Mouse (Mus musculus): ENCODE results near the gene Ddo. TPM values are rescaled to one million over a fixed set of nuclear protein-coding genes. Genes with fewer than 3 reads are reported as not detected.
A peak's percentile ranks its signal among the peaks of the same experiment; 100 is the strongest.

Ddo gene
- polyA plus RNA-seq, 1 experiment from 2014 or later = 10.7 TPM

DNA sequence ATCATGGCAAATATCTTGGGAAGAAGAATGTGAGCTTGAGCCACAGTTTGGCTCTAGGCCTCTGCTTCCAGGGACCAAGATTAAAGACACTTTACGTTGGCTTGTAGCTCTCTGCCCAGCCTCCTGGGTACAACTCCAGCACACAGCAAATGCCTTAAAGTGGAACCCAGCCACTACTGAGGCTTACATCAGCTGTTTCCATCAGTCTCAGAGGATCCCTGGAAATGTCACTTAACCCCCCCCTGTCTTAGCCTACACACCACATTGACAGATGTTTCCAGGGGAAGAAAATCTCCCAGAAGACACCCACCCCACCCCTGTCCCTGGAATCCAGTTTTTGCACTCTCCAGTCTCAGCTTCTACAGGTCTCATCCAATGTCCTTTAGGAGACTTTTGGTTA is 37.1 kb downstream of the Ddo start:
- Histone ChIP-seq H3K9me3 (no peaks in the 10 kb centered on the region), H3K4me2 (no peak overlapping the region), H3K9ac (no peak overlapping the region), H3K27ac (replicated peaks) (no peak overlapping the region), H3K4me3 (no peak overlapping the region), H3K36me3 (no peaks in the 10 kb centered on the region), H3K27me3 (replicated peaks) (no peaks in the 10 kb centered on the region), H3K4me1 (no peaks in the 10 kb centered on the region)
- ATAC-seq (ENCODE audit: extremely low read depth, insufficient number of reproducible peaks, low FRiP score, low TSS enrichment) = no peak
- 78% methylated on average over 1 of the region's 1 CpGs for WGBS

DNA sequence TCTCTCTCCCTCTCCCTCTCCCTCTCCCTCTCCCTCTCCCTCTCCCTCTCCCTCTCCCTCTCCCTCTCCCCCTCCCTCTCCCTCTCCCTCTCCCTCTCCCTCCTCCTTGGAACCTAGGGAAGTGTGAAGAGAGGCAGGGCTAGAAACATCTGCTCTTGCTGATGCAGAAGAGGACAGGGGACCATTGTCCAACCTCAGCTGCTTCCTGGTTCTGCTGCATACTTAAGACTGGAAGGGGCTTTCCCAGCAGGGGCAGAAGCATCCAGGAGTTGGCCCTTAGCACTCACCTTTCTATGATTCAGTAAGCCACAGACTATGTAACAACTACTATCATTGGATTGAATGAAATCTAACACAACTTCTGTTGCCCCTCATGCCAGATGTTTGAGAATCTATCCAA is 38.8 kb downstream of the Ddo start:
- Histone ChIP-seq H3K9ac (no peak overlapping the region), H3K36me3 (no peaks in the 10 kb centered on the region), H3K4me2 (no peak overlapping the region), H3K4me1 (0 out of 2 replicates have a peak, but pooled peaks cover 7% of the 10 kb centered on the region), H3K4me3 (no peak overlapping the region), H3K9me3 (no peaks in the 10 kb centered on the region), H3K27me3 (replicated peaks) (no peaks in the 10 kb centered on the region), H3K27ac (replicated peaks) (no peak overlapping the region)
- no peak for ATAC-seq (ENCODE audit: extremely low read depth, insufficient number of reproducible peaks, low FRiP score, low TSS enrichment)

DNA sequence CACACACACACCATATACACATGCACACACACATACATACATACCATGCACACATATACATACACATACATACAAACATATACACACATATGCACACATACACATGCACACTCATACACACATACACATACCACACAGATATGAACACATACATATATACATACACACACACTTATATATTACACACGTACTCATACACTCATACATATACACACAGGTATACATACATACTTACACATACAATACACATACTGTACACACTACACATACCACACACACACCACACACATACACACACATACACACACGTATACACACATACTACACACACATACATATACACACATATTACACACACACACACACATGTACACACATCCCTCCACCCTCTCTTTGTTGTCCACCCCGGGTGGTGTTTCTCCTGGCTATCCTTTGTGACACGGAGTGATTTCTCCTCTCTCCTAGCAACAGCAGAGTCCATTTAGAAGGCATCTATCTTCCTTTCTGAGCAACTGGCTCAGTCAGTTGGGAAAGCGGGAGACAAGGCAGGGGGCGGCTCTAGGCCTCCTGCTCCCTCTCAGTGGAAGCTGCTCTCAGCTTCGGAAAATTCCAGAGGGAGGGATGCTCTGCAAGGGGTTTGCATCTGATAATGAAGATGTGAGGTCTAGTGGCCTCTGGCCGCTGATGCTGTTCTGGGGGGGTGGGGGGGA is 42.9 kb downstream of the Ddo start:
- H3K4me1 ChIP-seq = peaks cover 16% of the 10 kb centered on the region
- no peaks in the 10 kb centered on the region for H3K9me3 ChIP-seq
- H3K36me3 ChIP-seq = no peaks in the 10 kb centered on the region
- no peak for ATAC-seq (ENCODE audit: extremely low read depth, insufficient number of reproducible peaks, low FRiP score, low TSS enrichment)
- no peaks in the 10 kb centered on the region for H3K27me3 ChIP-seq (replicated peaks)
- no peak overlapping the region for H3K4me3 ChIP-seq
- WGBS = 48% methylated on average over 8 of the region's 8 CpGs
- H3K27ac ChIP-seq (replicated peaks) = no peak overlapping the region
- H3K9ac ChIP-seq = no peak overlapping the region
- H3K4me2 ChIP-seq = no peak overlapping the region

DNA sequence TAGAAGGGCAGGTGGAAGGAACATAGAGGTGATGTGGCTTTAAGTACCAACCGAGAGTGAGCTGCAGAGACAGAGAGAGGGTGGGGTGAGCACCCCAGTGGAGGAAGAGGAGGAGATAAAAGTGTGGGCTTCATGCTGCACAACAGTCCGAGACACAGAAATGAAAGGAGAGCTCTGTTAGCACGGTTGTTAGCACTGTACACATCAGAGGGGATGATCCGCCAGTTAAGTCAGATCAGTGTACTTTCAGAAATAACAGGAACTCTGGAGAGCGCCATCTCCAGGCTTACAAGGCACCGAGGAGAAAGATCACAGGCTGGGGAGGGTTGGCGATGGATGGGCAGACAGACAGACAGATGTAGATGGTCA is 43.5 kb downstream of the Ddo start:
- WGBS = 60% methylated on average over 7 of the region's 7 CpGs
- Histone ChIP-seq H3K9me3 (no peaks in the 10 kb centered on the region), H3K9ac (no peak overlapping the region), H3K27me3 (replicated peaks) (no peaks in the 10 kb centered on the region), H3K4me2 (no peak overlapping the region), H3K4me1 (peaks cover 16% of the 10 kb centered on the region), H3K27ac (replicated peaks) (no peak overlapping the region), H3K4me3 (no peak overlapping the region), H3K36me3 (no peaks in the 10 kb centered on the region)
- no peak for ATAC-seq (ENCODE audit: extremely low read depth, insufficient number of reproducible peaks, low FRiP score, low TSS enrichment)

DNA sequence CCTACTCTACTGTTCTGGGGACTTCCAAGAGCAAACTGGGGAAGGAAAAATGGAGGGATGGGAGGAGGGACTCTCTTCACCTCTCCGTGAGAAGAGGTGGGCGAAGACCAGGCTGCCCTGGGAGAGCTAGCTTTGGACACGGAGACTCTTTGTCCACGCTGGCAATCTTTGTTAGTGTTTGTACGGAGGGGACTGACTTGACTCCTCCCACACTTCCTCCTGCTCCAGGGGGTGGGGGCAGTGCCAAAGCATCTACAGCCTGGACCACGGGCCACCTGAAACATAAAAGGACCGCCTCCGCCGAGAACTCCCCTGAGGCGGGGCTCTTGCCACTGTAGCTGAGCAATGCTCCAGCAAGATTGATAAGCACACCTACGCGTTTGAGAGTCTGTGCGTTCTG is 44.3 kb downstream of the Ddo start:
- ATAC-seq (ENCODE audit: extremely low read depth, insufficient number of reproducible peaks, low FRiP score, low TSS enrichment) = no peak
- Histone ChIP-seq H3K27ac (replicated peaks) (no peak overlapping the region), H3K4me3 (peak overlapping the region; percentile 37), H3K4me1 (peaks cover 16% of the 10 kb centered on the region), H3K9ac (peak overlapping the region; percentile 62), H3K4me2 (peak overlapping the region; percentile 68), H3K9me3 (no peaks in the 10 kb centered on the region), H3K36me3 (no peaks in the 10 kb centered on the region), H3K27me3 (replicated peaks) (no peaks in the 10 kb centered on the region)
- WGBS = 9% methylated on average over 13 of the region's 13 CpGs

DNA sequence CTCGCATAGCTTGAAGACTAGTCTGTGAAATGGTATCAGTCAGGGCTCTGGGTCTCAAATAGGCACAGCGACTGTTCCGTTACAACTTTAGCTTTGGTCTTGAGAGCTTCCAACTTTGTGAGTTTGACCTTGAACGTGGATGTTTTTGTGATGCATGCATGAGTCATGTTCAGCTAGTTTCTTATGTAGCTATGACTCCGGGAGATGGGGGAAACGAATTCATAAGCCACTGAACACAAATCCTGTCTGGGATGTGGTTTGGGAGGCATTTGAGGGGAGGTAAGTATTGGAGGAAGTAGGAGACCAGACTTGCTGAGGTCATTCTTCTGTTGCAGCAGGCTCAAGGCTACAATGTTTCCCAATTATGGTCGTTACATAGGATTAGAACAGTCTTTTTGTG is 46.1 kb downstream of the Ddo start:
- Histone ChIP-seq H3K9ac (no peak overlapping the region), H3K4me3 (no peak overlapping the region), H3K27me3 (replicated peaks) (no peaks in the 10 kb centered on the region), H3K4me2 (no peak overlapping the region), H3K9me3 (no peaks in the 10 kb centered on the region), H3K36me3 (no peaks in the 10 kb centered on the region), H3K4me1 (peaks cover 16% of the 10 kb centered on the region), H3K27ac (replicated peaks) (no peak overlapping the region)
- ATAC-seq (ENCODE audit: extremely low read depth, insufficient number of reproducible peaks, low FRiP score, low TSS enrichment) = no peak
- 69% methylated on average over 7 of the region's 7 CpGs for WGBS

DNA sequence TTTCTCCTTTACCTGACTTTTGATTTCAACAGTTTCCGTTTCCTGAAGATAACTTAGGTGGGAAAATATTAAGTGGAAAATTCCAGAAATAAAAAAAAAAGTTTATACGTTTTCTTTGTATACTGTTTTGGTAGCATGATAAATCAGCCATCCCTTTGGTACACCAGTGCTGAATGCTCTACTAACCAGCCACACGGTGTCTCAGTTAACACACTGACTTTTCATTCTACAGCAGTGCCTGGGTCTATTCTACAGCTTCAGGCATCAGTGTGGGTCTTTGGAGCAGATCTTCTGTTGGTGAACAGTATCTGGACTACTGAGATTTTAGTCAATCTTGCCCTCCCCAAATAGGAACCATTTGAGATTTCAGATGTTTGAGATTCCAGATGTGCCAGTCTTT is 48.7 kb downstream of the Ddo start:
- no peak overlapping the region for H3K4me3 ChIP-seq
- H3K9ac ChIP-seq = no peak overlapping the region
- H3K27me3 ChIP-seq (replicated peaks) = no peaks in the 10 kb centered on the region
- 64% methylated on average over 3 of the region's 3 CpGs for WGBS
- ATAC-seq (ENCODE audit: extremely low read depth, insufficient number of reproducible peaks, low FRiP score, low TSS enrichment) = no peak
- no peak overlapping the region for H3K27ac ChIP-seq (replicated peaks)
- H3K9me3 ChIP-seq = no peaks in the 10 kb centered on the region
- H3K4me1 ChIP-seq = peaks cover 20% of the 10 kb centered on the region
- no peak overlapping the region for H3K4me2 ChIP-seq
- no peaks in the 10 kb centered on the region for H3K36me3 ChIP-seq

DNA sequence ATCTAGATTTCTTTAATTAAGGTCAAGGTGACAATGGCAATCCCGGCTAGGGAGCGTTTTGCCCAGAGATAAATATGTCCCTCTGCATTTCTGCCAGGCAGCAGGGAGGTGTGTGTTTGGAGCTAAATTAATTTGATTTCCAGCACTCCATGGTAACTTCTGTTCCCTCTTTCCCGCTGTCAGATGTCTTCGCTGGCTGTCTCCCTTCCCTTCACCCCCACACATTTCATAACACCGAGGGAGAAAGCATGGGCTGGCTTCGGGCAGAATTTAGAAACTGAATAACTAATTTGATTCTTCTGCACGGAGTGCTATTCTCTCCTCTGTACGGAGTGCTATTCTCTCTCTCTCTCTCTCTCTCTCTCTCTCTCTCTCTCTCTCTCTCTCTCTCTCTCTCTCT is 52.7 kb downstream of the Ddo start:
- H3K4me3 ChIP-seq = peak overlapping the region; percentile 62
- H3K36me3 ChIP-seq = no peaks in the 10 kb centered on the region
- ATAC-seq (ENCODE audit: extremely low read depth, insufficient number of reproducible peaks, low FRiP score, low TSS enrichment) = no peak
- peak overlapping the region; percentile 74; the same call in 1 of the 2 replicates for H3K27ac ChIP-seq (replicated peaks)
- peaks cover 15% of the 10 kb centered on the region for H3K4me1 ChIP-seq
- no peaks in the 10 kb centered on the region for H3K9me3 ChIP-seq
- peak overlapping the region; percentile 89 for H3K9ac ChIP-seq
- WGBS = 23% methylated on average over 8 of the region's 8 CpGs
- peak overlapping the region; percentile 78 for H3K4me2 ChIP-seq
- no peaks in the 10 kb centered on the region for H3K27me3 ChIP-seq (replicated peaks)

DNA sequence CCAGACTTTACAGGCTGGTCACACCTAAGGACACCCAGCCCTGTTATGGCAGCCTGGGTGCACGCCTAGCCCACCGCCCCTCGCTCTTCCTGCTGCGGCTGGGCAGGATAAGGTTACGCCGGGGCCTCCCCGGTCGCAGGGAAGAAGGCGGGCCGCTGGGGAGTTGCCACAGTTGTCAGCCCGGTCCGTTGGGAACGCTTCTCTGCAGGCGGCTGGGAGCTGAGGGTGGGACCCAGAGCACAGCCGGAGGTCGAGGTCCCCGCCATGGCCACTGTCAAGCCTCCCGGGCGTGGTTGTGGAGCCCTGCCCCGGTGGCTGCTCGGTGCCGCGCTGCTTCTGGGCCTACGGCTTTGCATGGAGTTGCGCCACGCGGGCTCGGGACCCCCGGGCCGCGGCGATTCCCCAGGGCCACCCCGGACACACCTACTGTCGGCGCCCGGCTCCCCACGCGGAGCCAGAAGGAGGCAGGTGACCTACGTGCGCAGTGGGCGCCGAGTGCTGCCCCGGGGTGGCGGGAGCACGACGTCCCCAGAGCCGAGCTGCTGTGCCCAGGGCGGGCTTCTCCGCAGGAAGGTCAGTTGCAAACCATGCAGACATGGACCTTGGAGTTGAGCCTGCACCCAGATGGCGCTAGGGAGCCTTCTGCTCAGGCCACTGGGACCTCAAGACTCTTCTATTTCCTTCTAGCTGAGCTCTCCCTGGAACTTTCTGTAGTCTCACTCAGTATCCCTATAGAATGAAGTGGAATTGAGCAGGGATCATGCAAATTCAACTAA is 53.5 kb downstream of the Ddo start, which contains the start of gene Mettl24:
TSS of gene Mettl24 (plus strand) at position 191 of the 776 bp plus-strand sequence.
- Histone ChIP-seq H3K4me2 (peak within 1 kb of the TSS; percentile 78), H3K27me3 (replicated peaks) (no peaks in the 10 kb centered on the region), H3K9ac (peak within 1 kb of the TSS; percentile 89), H3K27ac (replicated peaks) (peak within 1 kb of the TSS; percentile 74), H3K4me3 (peak within 1 kb of the TSS; percentile 62), H3K36me3 (no peaks in the 10 kb centered on the region), H3K4me1 (peaks cover 15% of the 10 kb centered on the region), H3K9me3 (no peaks in the 10 kb centered on the region)
- ATAC-seq (ENCODE audit: extremely low read depth, insufficient number of reproducible peaks, low FRiP score, low TSS enrichment) = peak; percentile 82
- 1% methylated on average over 50 of the region's 50 CpGs for WGBS

DNA sequence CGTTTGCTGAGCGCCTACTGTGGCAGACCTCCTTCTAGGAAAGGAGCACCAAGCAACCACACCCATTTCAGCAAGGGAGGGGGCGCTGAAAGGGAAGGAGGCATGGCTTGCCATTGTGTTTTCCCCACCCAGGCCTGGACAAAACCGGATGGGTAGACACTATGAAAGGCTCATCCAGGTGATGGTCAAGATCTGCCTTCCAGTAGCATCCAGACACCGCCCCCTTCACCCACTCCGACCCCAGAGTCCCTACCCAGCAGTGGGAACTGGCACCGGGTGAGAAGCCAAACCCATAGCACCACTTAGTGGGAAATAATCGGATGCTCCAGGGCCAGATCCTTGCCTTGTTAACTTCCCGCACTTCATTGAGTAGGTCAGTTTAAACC is 54.0 kb downstream of the Ddo start:
- Histone ChIP-seq H3K9ac (peak overlapping the region; percentile 89; the same call in 1 of the 2 replicates), H3K4me2 (peak overlapping the region; percentile 78), H3K27ac (replicated peaks) (no peak overlapping the region), H3K36me3 (no peaks in the 10 kb centered on the region), H3K4me1 (peaks cover 15% of the 10 kb centered on the region), H3K9me3 (no peaks in the 10 kb centered on the region), H3K27me3 (replicated peaks) (no peaks in the 10 kb centered on the region), H3K4me3 (peak overlapping the region; percentile 62)
- 48% methylated on average over 9 of the region's 9 CpGs for WGBS
- ATAC-seq (ENCODE audit: extremely low read depth, insufficient number of reproducible peaks, low FRiP score, low TSS enrichment) = no peak

DNA sequence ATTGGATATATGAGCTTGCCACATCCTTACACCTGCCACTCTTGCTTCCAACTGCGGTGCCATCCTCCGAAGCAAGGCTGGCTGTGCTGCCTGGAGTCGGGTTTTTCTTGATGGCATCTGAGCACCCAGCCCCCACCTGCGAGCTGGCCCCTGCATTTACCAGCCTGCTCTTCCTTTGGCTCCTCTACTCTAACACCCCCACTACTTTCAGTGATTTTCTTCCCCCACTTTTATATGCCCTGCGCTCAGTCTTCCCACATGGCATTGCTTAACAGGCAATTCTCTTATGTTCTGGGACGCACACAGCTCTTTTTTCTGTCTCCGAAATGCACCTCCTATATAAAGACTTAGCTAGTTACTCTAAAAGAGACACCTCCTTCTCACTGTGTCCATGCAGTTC is 54.5 kb downstream of the Ddo start:
- Histone ChIP-seq H3K9me3 (no peaks in the 10 kb centered on the region), H3K4me2 (no peak overlapping the region), H3K27me3 (replicated peaks) (no peaks in the 10 kb centered on the region), H3K4me1 (peaks cover 15% of the 10 kb centered on the region), H3K9ac (no peak overlapping the region), H3K4me3 (no peak overlapping the region), H3K27ac (replicated peaks) (no peak overlapping the region), H3K36me3 (no peaks in the 10 kb centered on the region)
- WGBS = 84% methylated on average over 7 of the region's 7 CpGs
- ATAC-seq (ENCODE audit: extremely low read depth, insufficient number of reproducible peaks, low FRiP score, low TSS enrichment) = no peak

DNA sequence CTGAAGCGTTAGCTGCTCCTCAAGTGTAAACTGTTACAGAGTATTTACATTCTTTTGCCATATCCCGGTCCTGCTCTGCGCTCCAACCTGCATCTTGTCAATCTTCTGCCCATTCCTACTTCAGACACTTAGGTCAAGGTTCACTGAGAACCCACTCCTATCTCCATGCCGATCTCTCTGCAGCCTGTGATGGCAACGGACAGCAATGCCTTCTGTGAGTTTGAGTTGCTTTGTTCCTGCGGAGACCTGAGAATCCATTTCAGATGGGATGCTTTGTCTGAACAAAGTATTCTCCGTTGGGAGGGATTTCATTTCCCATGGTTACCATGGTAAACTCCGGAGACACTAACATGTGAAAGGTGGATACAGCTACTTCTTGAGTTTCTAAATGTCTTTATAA is 55.8 kb downstream of the Ddo start:
- H3K36me3 ChIP-seq = no peaks in the 10 kb centered on the region
- no peak overlapping the region for H3K4me3 ChIP-seq
- H3K9ac ChIP-seq = no peak overlapping the region
- H3K27ac ChIP-seq (replicated peaks) = no peak overlapping the region
- ATAC-seq (ENCODE audit: extremely low read depth, insufficient number of reproducible peaks, low FRiP score, low TSS enrichment) = no peak
- H3K4me2 ChIP-seq = no peak overlapping the region
- H3K27me3 ChIP-seq (replicated peaks) = no peaks in the 10 kb centered on the region
- 53% methylated on average over 8 of the region's 8 CpGs for WGBS
- no peaks in the 10 kb centered on the region for H3K9me3 ChIP-seq
- peaks cover 15% of the 10 kb centered on the region for H3K4me1 ChIP-seq

Measured in heart, embryonic 13.5 days (tissue).